Mouse (Mus musculus) c-Kit-positive CD71-positive TER-119-negative erythroid progenitor cells, embryonic 14.5 days (primary cell): ENCODE measurements at regions not wholly inside any gene's neighbourhood (a gene's known extent, or its start where the extent isn't known, plus 50 kb on each side); places are given as distances from the start of the nearest gene placed in this dataset.

Experiments
- DNase-seq: peaks from one replicate; pipeline ENCODE4 v3.0.0-alpha.2; 2013; ENCODE audit warnings: low read depth

- DNase-seq: no peak
Observed at GRCm38 (mm10) chr5:45121751-45122280, 322.3 kb upstream of the Ldb2 start.

GRCm38 (mm10) chr5:45119757-45120156, 320.3 kb upstream of the Ldb2 start:
- DNase-seq: no peak

- DNase-seq: no peak
Observed at GRCm38 (mm10) chr5:45111246-45111645, 311.8 kb upstream of the Ldb2 start.

GRCm38 (mm10) chr5:45110797-45111196, 311.3 kb upstream of the Ldb2 start:
- DNase-seq: no peak

GRCm38 (mm10) chr5:45105236-45105816, 305.8 kb upstream of the Ldb2 start:
- no peak for DNase-seq

- no peak for DNase-seq
Observed at GRCm38 (mm10) chr5:45103763-45104428, 304.4 kb upstream of the Ldb2 start.

- no peak for DNase-seq
Observed at GRCm38 (mm10) chr5:45102661-45103060, 303.2 kb upstream of the Ldb2 start.

GRCm38 (mm10) chr5:45101777-45102176, 302.3 kb upstream of the Ldb2 start:
- DNase-seq: no peak

- DNase-seq: no peak
Observed at GRCm38 (mm10) chr5:45099082-45099481, 299.6 kb upstream of the Ldb2 start.

GRCm38 (mm10) chr5:45097941-45098340, 298.5 kb upstream of the Ldb2 start:
- DNase-seq: no peak

- DNase-seq: no peak
Observed at GRCm38 (mm10) chr5:45084741-45085140, 285.3 kb upstream of the Ldb2 start.

- DNase-seq: no peak
Observed at GRCm38 (mm10) chr5:45082601-45083000, 283.1 kb upstream of the Ldb2 start.

- no peak for DNase-seq
Observed at GRCm38 (mm10) chr5:45076347-45076890, 276.9 kb upstream of the Ldb2 start.

- no peak for DNase-seq
Observed at GRCm38 (mm10) chr5:45075195-45075594, 275.7 kb upstream of the Ldb2 start.

GRCm38 (mm10) chr5:45072529-45072928, 273.0 kb upstream of the Ldb2 start:
- DNase-seq: no peak

- no peak for DNase-seq
Observed at GRCm38 (mm10) chr5:45065917-45066699, 266.6 kb upstream of the Ldb2 start.

- no peak for DNase-seq
Observed at GRCm38 (mm10) chr5:45062567-45062966, 263.1 kb upstream of the Ldb2 start.

- no peak for DNase-seq
Observed at GRCm38 (mm10) chr5:45055276-45055959, 255.9 kb upstream of the Ldb2 start.

- no peak for DNase-seq
Observed at GRCm38 (mm10) chr5:45049410-45049809, 249.9 kb upstream of the Ldb2 start.

GRCm38 (mm10) chr5:45042914-45043313, 243.4 kb upstream of the Ldb2 start:
- no peak for DNase-seq

- no peak for DNase-seq
Observed at GRCm38 (mm10) chr5:45036430-45036829, 236.9 kb upstream of the Ldb2 start.

GRCm38 (mm10) chr5:45033146-45033545, 233.7 kb upstream of the Ldb2 start:
- no peak for DNase-seq
